Mouse (Mus musculus) hindbrain, embryonic 16.5 days (tissue): Measurements from ENCODE around the gene Smpdl3b. TPM values are rescaled to one million over a fixed set of nuclear protein-coding genes. Genes with fewer than 3 reads are reported as not detected.

Experiments
- ATAC-seq: fragments of 200-750 bp; cut with Nextera tagmentation; 2 replicates; pipeline ENCODE4 v1.8.0; 2017; ENCODE audit warnings: moderate TSS enrichment, moderate library complexity
- H3K27ac ChIP-seq: fragments of 300-500 bp; sonication (generic); 2 replicates; pipeline ENCODE4 v1.5.1; 2014; ENCODE audit warnings: low read depth, mild to moderate bottlenecking, control low read depth, low read length, moderate library complexity
- H3K27me3 ChIP-seq: fragments of 300-500 bp; sonication (generic); replicated peaks from 2 replicates; pipeline ENCODE4 v1.6.1; 2014; ENCODE audit warnings: low read length; ENCODE audit not compliant: control insufficient read depth, insufficient read depth
- H3K36me3 ChIP-seq: fragments of 300-500 bp; sonication (generic); 2 replicates; pipeline ENCODE4 v1.6.1; 2014; ENCODE audit warnings: mild to moderate bottlenecking, low read length, moderate library complexity, mixed read lengths; ENCODE audit not compliant: control insufficient read depth, insufficient read depth
- H3K4me1 ChIP-seq: fragments of 300-500 bp; sonication (generic); 2 replicates; pipeline ENCODE4 v1.6.1; 2014; ENCODE audit warnings: low read depth, low read length; ENCODE audit not compliant: control insufficient read depth, insufficient read depth
- H3K4me2 ChIP-seq: fragments of 300-500 bp; sonication (generic); 2 replicates; pipeline ENCODE4 v1.6.1; 2014; ENCODE audit warnings: mild to moderate bottlenecking, low read length, control low read depth, moderate library complexity
- H3K4me3 ChIP-seq: fragments of 300-500 bp; sonication (generic); 2 replicates; pipeline ENCODE4 v1.5.1; 2014; ENCODE audit warnings: mild to moderate bottlenecking, low read length, control low read depth, moderate library complexity
- H3K9ac ChIP-seq: fragments of 300-500 bp; sonication (generic); 2 replicates; pipeline ENCODE4 v1.6.1; 2014; ENCODE audit warnings: low read depth, mild to moderate bottlenecking, control low read depth, low read length, moderate library complexity
- H3K9me3 ChIP-seq: fragments of 300-500 bp; sonication (generic); 2 replicates; pipeline ENCODE4 v1.6.1; 2014; ENCODE audit warnings: mild to moderate bottlenecking, low read length, moderate library complexity; ENCODE audit not compliant: control insufficient read depth
- WGBS: fragments of 180-500 bp; shearing (Covaris S2); extraction: QIAGEN DNeasy Blood & Tissue Kit; methylation state at CpG from one replicate; pipeline ENCODE4 v1.1.7; 2014; 5-methylcytosine and 5-hydroxymethylcytosine counted together
- polyA plus RNA-seq: library from polyadenylated mRNA; unstranded; fragments of >200 nt; fragmentation: Nextera tagmentation; extraction: Ambion mirVana; gene quantifications from 2 replicates; pipeline ENCODE4 v1.2.1, GENCODE M21; 2015

The Smpdl3b gene
- 0.64 and 1.2 TPM in 2 replicates for polyA plus RNA-seq

GRCm38 (mm10) chr4:132756974-132757373, at the start of gene Smpdl3b:
Smpdl3b (minus strand) TSS chr4:132757252.
- Histone ChIP-seq H3K27ac (no peak within 1 kb of the TSS), H3K27me3 (0 out of 2 replicates have a peak, but pooled peaks cover 5% of the 10 kb centered on the region), H3K9me3 (no peaks in the 10 kb centered on the region), H3K4me2 (peak within 1 kb of the TSS; percentile 90), H3K4me1 (peaks cover 4% of the 10 kb centered on the region; the same call in 1 of the 2 replicates), H3K4me3 (peak within 1 kb of the TSS; percentile 45), H3K36me3 (no peaks in the 10 kb centered on the region), H3K9ac (peak within 1 kb of the TSS; percentile 52)
- WGBS: under 1% methylated on average over 22 of the region's 22 CpGs
- ATAC-seq: peak; percentile 86

- H3K4me2 ChIP-seq: no peak overlapping the region
- H3K36me3 ChIP-seq: no peaks in the 10 kb centered on the region
- H3K27me3 ChIP-seq: no peaks in the 10 kb centered on the region
- no peak overlapping the region for H3K4me3 ChIP-seq
- no peak overlapping the region for H3K27ac ChIP-seq
- H3K4me1 ChIP-seq: no peaks in the 10 kb centered on the region
- no peak for ATAC-seq
- 90% methylated on average over 7 of the region's 7 CpGs for WGBS
- H3K9me3 ChIP-seq: peaks cover 3% of the 10 kb centered on the region
- H3K9ac ChIP-seq: no peak overlapping the region
Measured at GRCm38 (mm10) chr4:132806620-132807191, 49.7 kb upstream of the Smpdl3b start.

- Histone ChIP-seq H3K4me1 (no peaks in the 10 kb centered on the region), H3K36me3 (no peaks in the 10 kb centered on the region), H3K4me2 (no peak overlapping the region), H3K4me3 (no peak overlapping the region), H3K9ac (no peak overlapping the region), H3K27ac (no peak overlapping the region), H3K9me3 (no peaks in the 10 kb centered on the region), H3K27me3 (no peaks in the 10 kb centered on the region)
- ATAC-seq: no peak
- 87% methylated on average over 12 of the region's 12 CpGs for whole genome bisulfite sequencing
Measured at GRCm38 (mm10) chr4:132805599-132806197, 48.6 kb upstream of the Smpdl3b start.

- Histone ChIP-seq H3K4me2 (no peak overlapping the region), H3K9ac (no peak overlapping the region), H3K4me3 (no peak overlapping the region), H3K27ac (no peak overlapping the region), H3K4me1 (no peaks in the 10 kb centered on the region), H3K27me3 (no peaks in the 10 kb centered on the region), H3K9me3 (no peaks in the 10 kb centered on the region), H3K36me3 (no peaks in the 10 kb centered on the region)
- no peak for ATAC-seq
- WGBS: 87% methylated on average over 5 of the region's 5 CpGs
Measured at GRCm38 (mm10) chr4:132805146-132805545, 48.1 kb upstream of the Smpdl3b start.

- Histone ChIP-seq H3K4me1 (no peaks in the 10 kb centered on the region), H3K4me2 (no peak overlapping the region), H3K27me3 (no peaks in the 10 kb centered on the region), H3K9me3 (no peaks in the 10 kb centered on the region), H3K9ac (no peak overlapping the region), H3K4me3 (no peak overlapping the region), H3K36me3 (no peaks in the 10 kb centered on the region), H3K27ac (no peak overlapping the region)
- ATAC-seq: no peak
- WGBS: 95% methylated on average over 6 of the region's 6 CpGs
Measured at GRCm38 (mm10) chr4:132804331-132804730, 47.3 kb upstream of the Smpdl3b start.

- Histone ChIP-seq H3K27me3 (no peaks in the 10 kb centered on the region), H3K4me1 (no peaks in the 10 kb centered on the region), H3K4me3 (no peak overlapping the region), H3K9me3 (no peaks in the 10 kb centered on the region), H3K9ac (no peak overlapping the region), H3K4me2 (no peak overlapping the region), H3K27ac (no peak overlapping the region), H3K36me3 (no peaks in the 10 kb centered on the region)
- 93% methylated on average over 7 of the region's 7 CpGs for WGBS
- no peak for ATAC-seq
Measured at GRCm38 (mm10) chr4:132803876-132804275, 46.8 kb upstream of the Smpdl3b start.

GRCm38 (mm10) chr4:132803212-132803611, 46.2 kb upstream of the Smpdl3b start:
- no peak overlapping the region for H3K27ac ChIP-seq
- no peak overlapping the region for H3K4me2 ChIP-seq
- H3K4me1 ChIP-seq: no peaks in the 10 kb centered on the region
- no peaks in the 10 kb centered on the region for H3K9me3 ChIP-seq
- H3K36me3 ChIP-seq: no peaks in the 10 kb centered on the region
- H3K9ac ChIP-seq: no peak overlapping the region
- ATAC-seq: no peak
- 92% methylated on average over 5 of the region's 5 CpGs for WGBS
- H3K27me3 ChIP-seq: no peaks in the 10 kb centered on the region
- H3K4me3 ChIP-seq: no peak overlapping the region

- 73% methylated on average over 16 of the region's 16 CpGs for WGBS
- Histone ChIP-seq H3K27ac (no peak overlapping the region), H3K4me2 (no peak overlapping the region), H3K4me3 (no peak overlapping the region), H3K4me1 (no peaks in the 10 kb centered on the region), H3K9ac (no peak overlapping the region), H3K9me3 (no peaks in the 10 kb centered on the region), H3K36me3 (no peaks in the 10 kb centered on the region), H3K27me3 (no peaks in the 10 kb centered on the region)
- no peak for ATAC-seq
Measured at GRCm38 (mm10) chr4:132802171-132802637, 45.2 kb upstream of the Smpdl3b start.

GRCm38 (mm10) chr4:132801176-132802077, 44.4 kb upstream of the Smpdl3b start:
- Histone ChIP-seq H3K27me3 (peaks cover 2% of the 10 kb centered on the region; the same call in 1 of the 2 replicates), H3K9ac (no peak overlapping the region), H3K4me2 (no peak overlapping the region), H3K27ac (no peak overlapping the region), H3K4me3 (no peak overlapping the region), H3K36me3 (no peaks in the 10 kb centered on the region), H3K4me1 (no peaks in the 10 kb centered on the region), H3K9me3 (no peaks in the 10 kb centered on the region)
- no peak for ATAC-seq
- WGBS: 86% methylated on average over 18 of the region's 18 CpGs
